Mouse (Mus musculus): Measurements from ENCODE around the gene Ppm1d.

DNA sequence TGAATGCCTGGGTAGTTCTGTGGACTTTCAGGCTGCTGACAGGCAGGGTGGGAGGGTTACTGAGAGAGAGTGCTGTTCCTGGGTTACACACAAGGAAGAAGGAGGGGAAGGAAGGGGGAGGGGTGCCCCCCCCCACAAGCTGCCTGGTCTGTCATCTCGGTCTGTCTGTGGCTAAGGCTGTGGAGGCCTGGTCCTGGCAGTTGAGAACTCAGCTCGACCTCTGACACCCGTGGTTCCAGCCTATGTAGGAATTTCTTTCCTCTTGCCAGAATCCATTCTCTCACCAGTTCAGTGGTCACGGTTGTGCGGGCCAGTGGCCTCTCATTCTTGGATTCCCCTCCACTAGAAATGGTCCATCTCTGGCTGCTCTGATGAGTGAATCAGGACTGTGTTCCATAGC lies 46.4 kb upstream of the Ppm1d start:
- TF ChIP-seq POLR2A (IDR thresholded peaks at IDR 0.05; ENCODE audit: control insufficient read depth, extremely low read depth, insufficient read depth, low read length, poor library complexity) = no peak
- TF ChIP-seq CTCF (IDR thresholded peaks at IDR 0.05; ENCODE audit: borderline replicate concordance, control insufficient read depth, extremely low read depth, insufficient read depth, low read length, poor library complexity) = no peak

Data from thymus, adult 2 months (tissue).